Mouse (Mus musculus) stomach, postnatal 0 days (tissue): ENCODE measurements around the gene Gm10719.
"Not testable (repeated sequence)": the region's sequence is repeated elsewhere in the genome, so short reads cannot be mapped to it uniquely, and the experiment has no call there.

ENCODE experiments used
- CTCF ChIP-seq: IDR thresholded peaks from 2 replicates; pipeline ENCODE4 v1.5.1; 2016; ENCODE audit warnings: antibody characterized with exemption, low read depth, mild to moderate bottlenecking, moderate library complexity
- EP300 ChIP-seq: optimal IDR thresholded peaks from 2 replicates; pipeline ENCODE3; 2016; ENCODE audit warnings: antibody characterized with exemption

- TF ChIP-seq CTCF, EP300: not testable (repeated sequence)
Measured at GRCm38 (mm10) chr9:3038161-3038560, 21.0 kb downstream of the Gm10719 start.
